Mouse (Mus musculus) ES-E14 (cell line): ENCODE measurements at regions not wholly inside any gene's neighbourhood (a gene's known extent, or its start where the extent isn't known, plus 50 kb on each side); places are given as distances from the start of the nearest gene placed in this dataset.
"Not testable (repeated sequence)": the region's sequence is repeated elsewhere in the genome, so short reads cannot be mapped to it uniquely, and the experiment has no call there.

Experiments
- DNase-seq: peaks from one replicate; pipeline ENCODE4 v3.0.0-alpha.2; 2013; ENCODE audit warnings: low read depth, low spot score
- H3K27ac ChIP-seq: 2 replicates; pipeline ENCODE4 v1.5.1; 2012; ENCODE audit warnings: low read depth, mild to moderate bottlenecking, low read length, moderate library complexity, mixed read lengths; ENCODE audit not compliant: poor library complexity, insufficient read depth, severe bottlenecking
- H3K36me3 ChIP-seq: 2 replicates; pipeline ENCODE4 v1.6.1; 2012; ENCODE audit warnings: mild to moderate bottlenecking, low read length, moderate library complexity, mixed read lengths; ENCODE audit not compliant: control insufficient read depth, poor library complexity, insufficient read depth, severe bottlenecking
- H3K4me1 ChIP-seq, 2 experiments: fragments of 150-350 bp in 1 of 2; sonication (generic) in 1 of 2; 2 replicates each; pipeline ENCODE4 v1.6.1; 2012; ENCODE audit warnings: low read length in 2 of 2, mild to moderate bottlenecking in 1 of 2, mixed read lengths in 1 of 2; ENCODE audit not compliant: control insufficient read depth in 2 of 2, insufficient read depth in 2 of 2, poor library complexity in 1 of 2
- H3K4me3 ChIP-seq, 2 experiments: fragments of 150-350 bp in 1 of 2; sonication (generic) in 1 of 2; 2 replicates each; pipeline ENCODE4 v1.5.1; 2012; ENCODE audit warnings: low read length in 2 of 2, low read depth in 1 of 2, mild to moderate bottlenecking in 1 of 2, mixed read lengths in 1 of 2; ENCODE audit not compliant: insufficient read depth in 1 of 2, poor library complexity in 1 of 2, severe bottlenecking in 1 of 2
- H3K9ac ChIP-seq: 2 replicates; pipeline ENCODE4 v1.6.1; 2012; ENCODE audit warnings: low read depth, mild to moderate bottlenecking, low read length, mixed read lengths; ENCODE audit not compliant: poor library complexity, insufficient read depth, severe bottlenecking
- H3K9me3 ChIP-seq: fragments of 150-350 bp; sonication (generic); 2 replicates; pipeline ENCODE4 v1.6.1; 2012; ENCODE audit warnings: low read depth, mild to moderate bottlenecking, low read length; ENCODE audit not compliant: control insufficient read depth, insufficient read depth
- CHD2 ChIP-seq: IDR thresholded peaks from 2 replicates; pipeline ENCODE4 v1.6.1; 2014; ENCODE audit warnings: mild to moderate bottlenecking, low read depth, low read length, inconsistent platforms
- HCFC1 ChIP-seq: IDR thresholded peaks from 2 replicates; pipeline ENCODE4 v1.6.1; 2012; ENCODE audit warnings: low read length, inconsistent platforms, borderline replicate concordance; ENCODE audit not compliant: insufficient read depth
- MAFK ChIP-seq: IDR thresholded peaks from 2 replicates; pipeline ENCODE4 v1.6.1; 2014; ENCODE audit warnings: mild to moderate bottlenecking, low read depth, low read length, inconsistent platforms; ENCODE audit not compliant: insufficient read depth
- ZC3H11A ChIP-seq: IDR thresholded peaks from 2 replicates; pipeline ENCODE4 v1.6.1; 2012; ENCODE audit warnings: low read depth, mild to moderate bottlenecking, inconsistent platforms, low read length, borderline replicate concordance
- ZNF384 ChIP-seq: IDR thresholded peaks from 2 replicates; pipeline ENCODE4 v1.6.1; 2012; ENCODE audit warnings: low read depth, low read length, inconsistent platforms
- in situ Hi-C, 2 experiments: fragments of 600-800 bp; cut with MboI; formaldehyde crosslinking; loops; one replicate each; pipeline ENCODE4 v1.15.1; 2025; ENCODE audit warnings: low sequenced_read_pairs in 2 of 2, inconsistent platforms in 1 of 2; ENCODE audit not compliant: unreplicated experiment in 2 of 2

GRCm38 (mm10) chr5:148682553-148682952, 130.0 kb upstream of the Ubl3 start:
- peaks cover 2% of the 10 kb centered on the region in 2 experiments; a peak in 2 of 4 replicates for H3K4me1 ChIP-seq
- TF ChIP-seq ZC3H11A, result 0 out of 2 replicates have a peak, but pooled peaks have one; percentile 12
- TF ChIP-seq CHD2, result no peak
- TF ChIP-seq MAFK, result no peak
- TF ChIP-seq ZNF384, result no peak
- no peak for TF ChIP-seq HCFC1
- no peak overlapping the region for H3K27ac ChIP-seq
- DNase-seq, result peak; percentile 21
- in situ Hi-C loops, result no loop called here
- H3K9ac ChIP-seq, result no peak overlapping the region
- no peak overlapping the region for H3K4me3 ChIP-seq
- H3K9me3 ChIP-seq, result no peaks in the 10 kb centered on the region
- H3K36me3 ChIP-seq, result no peaks in the 10 kb centered on the region

DNA sequence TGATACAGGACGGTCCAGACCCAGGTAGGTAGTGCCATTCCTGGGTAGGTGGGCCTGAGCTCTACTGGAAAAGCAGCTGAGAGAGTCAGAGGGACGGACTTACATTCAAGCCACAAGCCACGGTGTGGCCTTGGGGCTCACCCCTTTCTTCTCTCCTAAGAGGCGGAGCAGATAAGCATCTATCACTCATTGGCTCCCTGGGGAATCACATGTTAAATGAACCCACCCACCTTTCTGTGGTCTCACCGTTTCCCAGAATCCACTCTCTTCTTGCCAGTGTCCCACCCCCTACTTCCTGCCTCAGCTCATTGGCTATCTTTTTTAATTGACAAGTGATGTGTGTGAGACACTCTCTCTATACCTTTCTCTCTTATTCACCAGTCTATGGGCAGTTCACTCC, 127.8 kb upstream of the Ubl3 start:
- TF ChIP-seq MAFK (no peak), ZNF384 (no peak), HCFC1 (no peak), CHD2 (no peak), ZC3H11A (no peak)
- peak overlapping the region; percentile 38; the same call in 1 of the 2 replicates for H3K9ac ChIP-seq
- no peaks in the 10 kb centered on the region for H3K9me3 ChIP-seq
- in situ Hi-C loops, result no loop called here
- no peaks in the 10 kb centered on the region for H3K36me3 ChIP-seq
- no peak overlapping the region for H3K27ac ChIP-seq
- DNase-seq, result no peak
- peaks cover 2% of the 10 kb centered on the region in 2 experiments; a peak in 2 of 4 replicates for H3K4me1 ChIP-seq
- H3K4me3 ChIP-seq, result peak overlapping the region in 1 of 2 experiments; percentile 39; a peak in 1 of 4 replicates

GRCm38 (mm10) chr5:148679586-148679985, 127.0 kb upstream of the Ubl3 start:
- Histone ChIP-seq H3K27ac (no peak overlapping the region), H3K4me3 (no peak overlapping the region), H3K9ac (no peak overlapping the region), H3K4me1 (peaks cover 2% of the 10 kb centered on the region in 2 experiments; a peak in 2 of 4 replicates), H3K9me3 (no peaks in the 10 kb centered on the region), H3K36me3 (no peaks in the 10 kb centered on the region)
- in situ Hi-C loops, result no loop called here
- no peak for TF ChIP-seq MAFK
- no peak for TF ChIP-seq HCFC1
- TF ChIP-seq ZNF384, result no peak
- no peak for TF ChIP-seq CHD2
- no peak for TF ChIP-seq ZC3H11A
- DNase-seq, result no peak

- H3K4me1 ChIP-seq, H3K9ac ChIP-seq, in situ Hi-C loops, DNase-seq, H3K27ac ChIP-seq, H3K9me3 ChIP-seq, H3K4me3 ChIP-seq, H3K36me3 ChIP-seq: not testable (repeated sequence)
Observed at GRCm38 (mm10) chr5:148678285-148678937, 125.8 kb upstream of the Ubl3 start.

DNA sequence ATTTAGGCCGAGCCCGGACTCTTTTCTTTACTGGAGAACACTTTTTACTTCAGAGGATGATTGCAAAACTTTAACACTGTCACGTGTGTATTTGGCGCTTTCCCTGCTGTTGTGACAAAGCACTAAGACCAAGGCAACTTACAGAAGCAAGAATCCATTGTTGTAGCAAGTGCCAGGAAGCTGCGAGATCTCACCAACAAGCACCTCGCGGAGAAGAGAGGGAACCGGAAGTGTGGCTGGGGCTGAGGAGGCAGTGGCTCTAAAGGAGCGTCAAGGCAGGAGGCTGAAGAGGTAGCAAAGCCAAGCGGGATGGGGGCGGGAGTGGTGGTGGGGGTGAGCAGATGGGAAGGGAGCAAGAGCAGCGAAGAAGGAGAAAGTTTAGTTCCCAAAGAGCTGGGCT, 121.7 kb upstream of the Ubl3 start:
- no peak overlapping the region for H3K4me3 ChIP-seq
- H3K27ac ChIP-seq, result no peak overlapping the region
- no peaks in the 10 kb centered on the region for H3K4me1 ChIP-seq
- DNase-seq, result no peak
- no peak overlapping the region for H3K9ac ChIP-seq
- H3K9me3 ChIP-seq, result peaks cover 3% of the 10 kb centered on the region; the same call in 1 of the 2 replicates
- in situ Hi-C loops, result no loop called here
- TF ChIP-seq HCFC1 (no peak), CHD2 (no peak), ZC3H11A (no peak)
- H3K36me3 ChIP-seq, result no peaks in the 10 kb centered on the region
